In genomic region chr8:116842678-116843077, GRCm38 (mm10) we compare ENCODE assay signal across 15 mouse cellular contexts.
"Had no signal": no experiment of that assay in that cellular context is flagged by ENCODE, and none has a peak within 500 bp of the region (broad histone marks: within the 10 kb centered on the region; RNA-seq: fewer than 3 reads in every experiment).

No protein-coding gene starts in this region.

- H3K4me1 ChIP-seq: limb, embryonic 15.5 days; liver, embryonic 12.5 days; megakaryocyte, embryonic 14.5 days; midbrain, embryonic 15.5 days; neural tube, embryonic 12.5 days had no signal

- H3K4me3 ChIP-seq: limb, embryonic 15.5 days; liver, embryonic 12.5 days; megakaryocyte, embryonic 14.5 days; midbrain, embryonic 15.5 days; neural tube, embryonic 12.5 days had no signal

- H3K27me3 ChIP-seq: limb, embryonic 15.5 days; liver, embryonic 12.5 days; megakaryocyte, embryonic 14.5 days; midbrain, embryonic 15.5 days; neural tube, embryonic 12.5 days had no signal

- H3K27ac ChIP-seq: kidney, postnatal 0 days; limb, embryonic 15.5 days; liver, embryonic 12.5 days; macrophage; midbrain, embryonic 15.5 days; neural tube, embryonic 12.5 days had no signal

- DNase-seq: layer of hippocampus, adult 9-11 months; layer of hippocampus, postnatal 36 days; lung, embryonic 14.5 days; lung, postnatal 10 days; right cerebral cortex, postnatal 4 days; spleen, adult 18-20 months; thymus, adult 18-20 months; thymus, postnatal 14 days had no signal
